14 mouse cellular contexts compared by ENCODE assay signal in genomic region chr13:56024410-56025026, GRCm38 (mm10).
DNase-seq lines count a peak whose midpoint lies in the region; ATAC-seq lines count a peak whose summit lies in the region.
"Had no signal": no experiment of that assay in that cellular context is flagged by ENCODE, and none has a peak within 500 bp of the region (broad histone marks: within the 10 kb centered on the region; RNA-seq: fewer than 3 reads in every experiment).

No protein-coding gene starts in this region.

- DNase-seq in heart, postnatal 4 days = no peak
- DNase-seq in limb, embryonic 11.5 days (ENCODE audit: low spot score) = no peak
- DNase-seq in limb, embryonic 10.5 days (ENCODE audit: low spot score) = no peak
- no peak for DNase-seq in embryonic facial prominence, embryonic 14.5 days (ENCODE audit: low spot score)
- peak; percentile 18 for DNase-seq in lung, postnatal 10 days
- no peak for DNase-seq in retina, embryonic 14.5 days (ENCODE audit: low spot score)
- DNase-seq: adrenal gland, adult 8-10 months; cerebellum, adult 9-10 months; right cerebral cortex, postnatal 4 days had no signal

- no peak for ATAC-seq in heart, embryonic 11.5 days (replicated peaks; ENCODE audit: insufficient number of reproducible peaks, low FRiP score, low TSS enrichment)
- ATAC-seq in limb, embryonic 11.5 days (ENCODE audit: insufficient number of reproducible peaks, low FRiP score, low TSS enrichment, low read depth) = no peak
- ATAC-seq in embryonic facial prominence, embryonic 14.5 days (ENCODE audit: low read depth) = no peak
- ATAC-seq in erythroblast, adult 5-6 weeks (replicated peaks; ENCODE audit: low FRiP score, poor library complexity, severe bottlenecking) = no peak
- ATAC-seq: inflammation-experienced regulatory T-cells, adult 6 months had no signal

- WGBS in heart, embryonic 11.5 days (ENCODE audit: insufficient replicate concordance) = 48% methylated on average over 14 of the region's 14 CpGs
- WGBS in limb, embryonic 11.5 days = 36% methylated on average over 14 of the region's 14 CpGs
- WGBS in limb, embryonic 10.5 days = 52% methylated on average over 14 of the region's 14 CpGs
- WGBS in embryonic facial prominence, embryonic 14.5 days = 48% methylated on average over 14 of the region's 14 CpGs

- peaks cover 14% of the 10 kb centered on the region for H3K4me1 ChIP-seq in heart, embryonic 11.5 days (ENCODE audit: control insufficient read depth, insufficient read depth, low read length)
- H3K4me1 ChIP-seq in limb, embryonic 11.5 days (ENCODE audit: control insufficient read depth, insufficient read depth, low read length) = peaks cover 8% of the 10 kb centered on the region; the same call in 1 of the 2 replicates
- peaks cover 28% of the 10 kb centered on the region for H3K4me1 ChIP-seq in limb, embryonic 10.5 days
- H3K4me1 ChIP-seq in embryonic facial prominence, embryonic 14.5 days (ENCODE audit: control insufficient read depth, insufficient read depth, low read length) = no peaks in the 10 kb centered on the region
- H3K4me1 ChIP-seq: forebrain, embryonic 10.5 days had no signal

- H3K4me2 ChIP-seq in heart, embryonic 11.5 days = peak overlapping the region; percentile 19; the same call in 1 of the 2 replicates
- peak overlapping the region; percentile 14; the same call in 1 of the 2 replicates for H3K4me2 ChIP-seq in limb, embryonic 11.5 days (ENCODE audit: low read depth, severe bottlenecking)
- H3K4me2 ChIP-seq in embryonic facial prominence, embryonic 14.5 days (ENCODE audit: low read depth, low read length) = peak overlapping the region; percentile 31; the same call in 1 of the 2 replicates

- H3K27ac ChIP-seq in heart, embryonic 11.5 days (ENCODE audit: low read depth, low read length) = no peak overlapping the region
- no peak overlapping the region for H3K27ac ChIP-seq in limb, embryonic 11.5 days (replicated peaks; ENCODE audit: low read depth, low read length)
- no peak overlapping the region for H3K27ac ChIP-seq in limb, embryonic 10.5 days
- no peak overlapping the region for H3K27ac ChIP-seq in embryonic facial prominence, embryonic 14.5 days (replicated peaks; ENCODE audit: low read depth, low read length)
- H3K27ac ChIP-seq: forebrain, embryonic 10.5 days; midbrain, embryonic 10.5 days had no signal

- H3K4me3 ChIP-seq in heart, embryonic 11.5 days (ENCODE audit: low read depth, low read length) = no peak overlapping the region
- H3K4me3 ChIP-seq in limb, embryonic 11.5 days (ENCODE audit: low read depth, low read length) = no peak overlapping the region
- no peak overlapping the region; the same call in 1 of the 2 replicates for H3K4me3 ChIP-seq in limb, embryonic 10.5 days
- 0 out of 2 replicates have a peak overlapping the region, but pooled peaks have one; percentile 9 for H3K4me3 ChIP-seq in embryonic facial prominence, embryonic 14.5 days (ENCODE audit: low read depth, low read length)
- H3K4me3 ChIP-seq: forebrain, embryonic 10.5 days; midbrain, embryonic 10.5 days had no signal

- no peaks in the 10 kb centered on the region for H3K27me3 ChIP-seq in heart, embryonic 11.5 days (ENCODE audit: control insufficient read depth, insufficient read depth, low read length)
- H3K27me3 ChIP-seq in limb, embryonic 11.5 days (ENCODE audit: control insufficient read depth, insufficient read depth, low read length) = no peaks in the 10 kb centered on the region
- no peaks in the 10 kb centered on the region; the same call in 1 of the 2 replicates for H3K27me3 ChIP-seq in limb, embryonic 10.5 days (ENCODE audit: low read depth, poor library complexity, severe bottlenecking)
- H3K27me3 ChIP-seq in embryonic facial prominence, embryonic 14.5 days (replicated peaks; ENCODE audit: control insufficient read depth, insufficient read depth, low read length) = no peaks in the 10 kb centered on the region

- H3K9ac ChIP-seq in heart, embryonic 11.5 days (ENCODE audit: low read depth, low read length) = no peak overlapping the region
- H3K9ac ChIP-seq in limb, embryonic 11.5 days (ENCODE audit: low read length) = no peak overlapping the region
- H3K9ac ChIP-seq in embryonic facial prominence, embryonic 14.5 days (ENCODE audit: low read depth, low read length) = no peak overlapping the region

- H3K36me3 ChIP-seq in heart, embryonic 11.5 days (ENCODE audit: control insufficient read depth, insufficient read depth, low read length) = no peaks in the 10 kb centered on the region
- H3K36me3 ChIP-seq in limb, embryonic 11.5 days (ENCODE audit: control insufficient read depth, insufficient read depth, low read length) = no peaks in the 10 kb centered on the region
- H3K36me3 ChIP-seq in limb, embryonic 10.5 days = no peaks in the 10 kb centered on the region
- no peaks in the 10 kb centered on the region for H3K36me3 ChIP-seq in embryonic facial prominence, embryonic 14.5 days (ENCODE audit: control insufficient read depth, insufficient read depth, low read length)
- H3K36me3 ChIP-seq: forebrain, embryonic 10.5 days; midbrain, embryonic 10.5 days had no signal

- H3K9me3 ChIP-seq in heart, embryonic 11.5 days (replicated peaks; ENCODE audit: control insufficient read depth, low read length) = no peaks in the 10 kb centered on the region
- H3K9me3 ChIP-seq in limb, embryonic 11.5 days (ENCODE audit: control insufficient read depth, low read length) = no peaks in the 10 kb centered on the region
- H3K9me3 ChIP-seq in limb, embryonic 10.5 days (replicated peaks) = no peaks in the 10 kb centered on the region
- no peaks in the 10 kb centered on the region for H3K9me3 ChIP-seq in embryonic facial prominence, embryonic 14.5 days (ENCODE audit: control insufficient read depth, low read length)
- H3K9me3 ChIP-seq: forebrain, embryonic 10.5 days; midbrain, embryonic 10.5 days had no signal
